Mouse (Mus musculus): ENCODE results near the gene Tnnt3.

DNA sequence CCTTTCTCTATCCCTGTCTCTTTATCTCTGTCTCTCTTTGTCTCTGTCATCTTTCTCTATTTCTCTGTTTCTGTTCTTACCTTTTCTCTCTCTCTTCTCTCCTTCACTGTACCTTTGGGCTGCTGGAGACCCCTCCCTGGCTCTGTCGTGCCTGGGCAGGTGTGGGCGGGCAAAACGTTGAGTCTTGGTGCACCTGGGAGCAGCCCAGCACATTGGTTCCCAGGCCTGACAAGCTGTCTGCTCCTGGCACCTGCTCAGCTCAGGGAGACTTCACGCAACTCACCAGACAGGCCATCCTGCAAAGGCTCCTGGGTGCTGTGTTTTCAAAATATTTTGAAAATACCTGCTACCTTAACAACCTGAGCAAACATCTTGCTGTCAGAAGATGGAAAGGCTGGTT, 4.6 kb downstream of the Tnnt3 start:
- TF ChIP-seq CTCF (IDR thresholded peaks at IDR 0.05; ENCODE audit: low read depth, low read length) (no peak), POLR2A (IDR thresholded peaks at IDR 0.05; ENCODE audit: borderline replicate concordance, low read depth, low read length) (no peak)

All from bone marrow macrophage, adult 2 months (primary cell).